Mouse (Mus musculus) right cerebral cortex, postnatal 14 days (tissue): ENCODE data around the gene Prss50.

ENCODE experiments used
- DNase-seq: peaks from one replicate; pipeline ENCODE4 v3.0.0; 2022

Prss50 gene

DNA sequence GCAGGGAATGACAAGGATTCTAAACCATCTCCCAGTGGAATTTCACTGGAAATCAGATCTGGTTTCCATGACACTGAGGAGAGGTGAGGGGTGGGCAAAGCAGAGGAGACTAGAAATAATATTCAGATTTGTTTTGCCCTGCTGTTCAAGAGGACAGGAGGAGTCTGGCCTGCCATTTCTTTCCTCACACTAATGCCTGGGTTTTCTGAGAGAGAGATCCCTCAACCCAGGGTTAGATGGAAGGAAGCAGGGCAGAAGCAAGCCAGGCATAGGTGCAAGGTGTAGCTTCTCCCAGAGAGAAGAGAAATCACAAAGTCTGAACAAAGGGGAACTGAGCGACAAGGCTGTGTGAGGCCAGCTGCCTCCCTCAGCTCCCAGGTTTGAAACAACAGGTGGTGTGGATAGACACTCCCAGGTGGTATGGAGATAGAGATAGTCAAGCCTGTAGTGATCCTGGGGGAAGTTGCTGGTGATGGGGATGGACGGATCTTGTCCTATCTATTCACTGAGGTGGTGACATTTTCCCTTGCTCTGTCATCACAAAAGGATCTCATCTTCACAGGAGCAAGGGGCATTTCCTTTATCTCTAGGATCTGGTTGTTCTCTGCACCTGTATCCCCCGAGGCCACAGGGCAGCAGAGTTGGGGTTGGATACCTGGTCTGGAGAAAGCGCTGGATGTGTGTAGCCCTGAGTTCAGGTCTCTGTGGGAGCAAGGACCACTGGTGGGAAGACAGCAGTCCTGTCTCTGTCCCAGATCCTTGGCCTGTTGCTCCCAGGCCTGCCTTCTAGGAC, 50.3 kb downstream of the Prss50 start:
- DNase-seq, result no peak

DNA sequence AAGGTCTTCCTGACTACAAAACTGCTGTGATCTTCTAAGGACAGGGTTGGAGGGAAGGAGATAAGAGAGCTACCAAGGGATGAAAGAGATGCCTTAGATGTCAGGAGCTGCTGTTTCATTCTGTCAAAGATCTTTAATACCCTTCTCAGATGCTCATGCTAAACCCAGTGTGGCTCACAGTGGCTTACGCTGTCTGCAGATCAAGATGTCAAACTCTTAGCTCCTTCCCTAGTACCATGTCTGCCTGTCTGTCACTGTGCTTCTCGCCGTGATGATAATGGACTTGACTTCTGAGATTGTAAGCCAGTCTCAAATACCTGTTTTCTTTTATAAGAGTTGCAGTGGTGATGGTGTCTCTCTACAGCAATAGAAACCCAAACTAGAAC, 50.9 kb downstream of the Prss50 start:
- no peak for DNase-seq

DNA sequence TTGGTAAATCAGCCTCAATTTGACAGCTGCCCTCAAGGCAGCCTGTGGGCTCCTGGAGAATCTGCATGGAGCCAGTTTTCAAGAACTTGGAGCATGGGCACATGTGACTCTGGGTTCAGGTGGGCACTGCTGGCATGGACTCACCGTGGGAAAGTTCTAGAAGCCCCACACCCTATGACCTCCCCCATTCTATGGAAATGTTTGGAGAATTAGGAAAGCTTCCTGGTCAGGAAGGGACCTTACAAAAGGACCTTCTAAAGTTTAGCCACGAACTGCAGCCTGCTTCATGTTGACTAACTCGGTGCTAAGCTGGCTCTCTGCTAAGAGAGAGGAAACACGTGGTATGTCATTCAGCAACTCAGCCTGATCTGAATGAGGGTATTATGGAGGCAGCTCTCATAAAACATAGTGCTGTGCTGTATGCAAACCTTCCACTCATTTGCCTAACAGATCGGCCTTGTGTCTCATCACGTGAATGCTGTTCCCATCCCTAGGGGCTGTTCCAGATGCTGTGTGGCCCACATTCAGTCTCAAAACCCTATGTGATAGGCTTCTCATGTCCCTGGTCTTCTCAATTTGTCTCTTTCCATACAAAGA, 51.7 kb downstream of the Prss50 start:
- no peak for DNase-seq
